Mouse (Mus musculus): Measurements from ENCODE around the gene Chaf1a. TPM values are rescaled to one million over a fixed set of nuclear protein-coding genes. Genes with fewer than 3 reads are reported as not detected.
"Not testable (repeated sequence)": the region's sequence is repeated elsewhere in the genome, so short reads cannot be mapped to it uniquely, and the experiment has no call there.

Chaf1a gene
- polyA plus RNA-seq, 1 experiment: 73.6 TPM

GRCm38 (mm10) chr17:56038583-56039261 is 1.5 kb upstream of the Chaf1a start:
- Histone ChIP-seq H3K4me1 (ENCODE audit: control insufficient read depth, insufficient read depth, low read length) (no peaks in the 10 kb centered on the region; the same call in 1 of the 2 replicates), H3K27ac (ENCODE audit: control insufficient read depth, insufficient read depth, low read depth, low read length, poor library complexity) (no peak overlapping the region), H3K4me3 (replicated peaks; ENCODE audit: control insufficient read depth, low read depth, low read length) (no peak overlapping the region)
- TF ChIP-seq POLR2A (IDR thresholded peaks at IDR 0.05; ENCODE audit: borderline replicate concordance, control insufficient read depth, low read depth, low read length) (no peak), CTCF (IDR thresholded peaks at IDR 0.05; ENCODE audit: control insufficient read depth, insufficient read depth, low read length) (no peak)
- 59% methylated on average over 8 of the region's 8 CpGs for WGBS

- WGBS: 71% methylated on average over 4 of the region's 4 CpGs
- Histone ChIP-seq H3K27ac (ENCODE audit: control insufficient read depth, insufficient read depth, low read depth, low read length, poor library complexity) (no peak overlapping the region), H3K4me3 (replicated peaks; ENCODE audit: control insufficient read depth, low read depth, low read length) (no peak overlapping the region), H3K4me1 (ENCODE audit: control insufficient read depth, insufficient read depth, low read length) (no peaks in the 10 kb centered on the region; the same call in 1 of the 2 replicates)
- TF ChIP-seq POLR2A (IDR thresholded peaks at IDR 0.05; ENCODE audit: borderline replicate concordance, control insufficient read depth, low read depth, low read length) (no peak), CTCF (IDR thresholded peaks at IDR 0.05; ENCODE audit: control insufficient read depth, insufficient read depth, low read length) (no peak)
These were observed 894 bp upstream of the Chaf1a start for GRCm38 (mm10) chr17:56039345-56039744.

GRCm38 (mm10) chr17:56040857-56041163 is 571 bp downstream of the Chaf1a start:
- H3K27ac ChIP-seq (ENCODE audit: control insufficient read depth, insufficient read depth, low read depth, low read length, poor library complexity): peak overlapping the region; percentile 3; the same call in 1 of the 2 replicates
- WGBS: under 1% methylated on average over 12 of the region's 12 CpGs
- H3K4me3 ChIP-seq (replicated peaks; ENCODE audit: control insufficient read depth, low read depth, low read length): peak overlapping the region; percentile 76
- H3K4me1 ChIP-seq (ENCODE audit: control insufficient read depth, insufficient read depth, low read length): no peaks in the 10 kb centered on the region
- TF ChIP-seq POLR2A (IDR thresholded peaks at IDR 0.05; ENCODE audit: borderline replicate concordance, control insufficient read depth, low read depth, low read length): no peak
- no peak for TF ChIP-seq CTCF (IDR thresholded peaks at IDR 0.05; ENCODE audit: control insufficient read depth, insufficient read depth, low read length)

GRCm38 (mm10) chr17:56051369-56051768 is 11.1 kb downstream of the Chaf1a start:
- Histone ChIP-seq H3K27ac (ENCODE audit: control insufficient read depth, insufficient read depth, low read depth, low read length, poor library complexity) (no peak overlapping the region), H3K4me1 (ENCODE audit: control insufficient read depth, insufficient read depth, low read length) (no peaks in the 10 kb centered on the region), H3K4me3 (replicated peaks; ENCODE audit: control insufficient read depth, low read depth, low read length) (no peak overlapping the region)
- WGBS: 93% methylated on average over 5 of the region's 5 CpGs
- TF ChIP-seq POLR2A (IDR thresholded peaks at IDR 0.05; ENCODE audit: borderline replicate concordance, control insufficient read depth, low read depth, low read length) (no peak), CTCF (IDR thresholded peaks at IDR 0.05; ENCODE audit: control insufficient read depth, insufficient read depth, low read length) (no peak)

- H3K27ac ChIP-seq (ENCODE audit: control insufficient read depth, insufficient read depth, low read depth, low read length, poor library complexity): no peak overlapping the region
- no peak overlapping the region for H3K4me3 ChIP-seq (replicated peaks; ENCODE audit: control insufficient read depth, low read depth, low read length)
- TF ChIP-seq CTCF (IDR thresholded peaks at IDR 0.05; ENCODE audit: control insufficient read depth, insufficient read depth, low read length) (no peak), POLR2A (IDR thresholded peaks at IDR 0.05; ENCODE audit: borderline replicate concordance, control insufficient read depth, low read depth, low read length) (no peak)
- H3K4me1 ChIP-seq (ENCODE audit: control insufficient read depth, insufficient read depth, low read length): no peaks in the 10 kb centered on the region
These were observed 14.7 kb downstream of the Chaf1a start for GRCm38 (mm10) chr17:56054938-56055337.

- TF ChIP-seq CTCF (IDR thresholded peaks at IDR 0.05; ENCODE audit: control insufficient read depth, insufficient read depth, low read length) (no peak), POLR2A (IDR thresholded peaks at IDR 0.05; ENCODE audit: borderline replicate concordance, control insufficient read depth, low read depth, low read length) (no peak)
- H3K4me1 ChIP-seq (ENCODE audit: control insufficient read depth, insufficient read depth, low read length): no peaks in the 10 kb centered on the region
- 65% methylated on average over 4 of the region's 4 CpGs for whole genome bisulfite sequencing
- no peak overlapping the region for H3K27ac ChIP-seq (ENCODE audit: control insufficient read depth, insufficient read depth, low read depth, low read length, poor library complexity)
- H3K4me3 ChIP-seq (replicated peaks; ENCODE audit: control insufficient read depth, low read depth, low read length): no peak overlapping the region
These were observed 15.9 kb downstream of the Chaf1a start for GRCm38 (mm10) chr17:56055945-56056678.

- no peaks in the 10 kb centered on the region for H3K4me1 ChIP-seq (ENCODE audit: control insufficient read depth, insufficient read depth, low read length)
- WGBS: 93% methylated on average over 11 of the region's 11 CpGs
- no peak for TF ChIP-seq CTCF (IDR thresholded peaks at IDR 0.05; ENCODE audit: control insufficient read depth, insufficient read depth, low read length)
- no peak overlapping the region for H3K27ac ChIP-seq (ENCODE audit: control insufficient read depth, insufficient read depth, low read depth, low read length, poor library complexity)
- no peak overlapping the region for H3K4me3 ChIP-seq (replicated peaks; ENCODE audit: control insufficient read depth, low read depth, low read length)
These were observed 17.3 kb downstream of the Chaf1a start for GRCm38 (mm10) chr17:56057381-56058120.

GRCm38 (mm10) chr17:56062081-56062480 is 21.8 kb downstream of the Chaf1a start:
- H3K4me3 ChIP-seq (replicated peaks; ENCODE audit: control insufficient read depth, low read depth, low read length): no peak overlapping the region
- TF ChIP-seq CTCF (IDR thresholded peaks at IDR 0.05; ENCODE audit: control insufficient read depth, insufficient read depth, low read length): no peak
- no peak for TF ChIP-seq POLR2A (IDR thresholded peaks at IDR 0.05; ENCODE audit: borderline replicate concordance, control insufficient read depth, low read depth, low read length)
- H3K27ac ChIP-seq (ENCODE audit: control insufficient read depth, insufficient read depth, low read depth, low read length, poor library complexity): no peak overlapping the region
- H3K4me1 ChIP-seq (ENCODE audit: control insufficient read depth, insufficient read depth, low read length): no peaks in the 10 kb centered on the region
- WGBS: 89% methylated on average over 7 of the region's 7 CpGs

- not testable (repeated sequence) for H3K4me1 ChIP-seq (ENCODE audit: control insufficient read depth, insufficient read depth, low read length); H3K4me3 ChIP-seq (replicated peaks; ENCODE audit: control insufficient read depth, low read depth, low read length); H3K27ac ChIP-seq (ENCODE audit: control insufficient read depth, insufficient read depth, low read depth, low read length, poor library complexity)
- 87% methylated on average over 6 of the region's 6 CpGs for WGBS
These were observed 25.5 kb downstream of the Chaf1a start for GRCm38 (mm10) chr17:56065715-56066114.
